Mouse (Mus musculus) hindbrain, embryonic 11.5 days (tissue): ENCODE measurements around the gene Rheb. TPM values are rescaled to one million over a fixed set of nuclear protein-coding genes. Genes with fewer than 3 reads are reported as not detected.

ENCODE experiments used
- ATAC-seq: fragments of 200-750 bp; cut with Nextera tagmentation; 2 replicates; pipeline ENCODE4 v1.8.0; 2017; ENCODE audit warnings: mild to moderate bottlenecking, moderate TSS enrichment, moderate library complexity; ENCODE audit not compliant: low FRiP score
- DNase-seq: peaks from one replicate; pipeline ENCODE4 v3.0.0-alpha.2; 2015; ENCODE audit warnings: low spot score
- H3K27ac ChIP-seq: fragments of 300-500 bp; sonication (generic); 2 replicates; pipeline ENCODE4 v1.5.1; 2014; ENCODE audit warnings: mild to moderate bottlenecking, low read depth, low read length
- H3K27me3 ChIP-seq: fragments of 300-500 bp; sonication (generic); 2 replicates; pipeline ENCODE4 v1.6.1; 2014; ENCODE audit warnings: mild to moderate bottlenecking, low read length, moderate library complexity, mixed read lengths; ENCODE audit not compliant: control insufficient read depth, insufficient read depth
- H3K36me3 ChIP-seq: fragments of 300-500 bp; sonication (generic); 2 replicates; pipeline ENCODE4 v1.6.1; 2014; ENCODE audit warnings: mild to moderate bottlenecking, low read length, moderate library complexity, mixed read lengths; ENCODE audit not compliant: control insufficient read depth, insufficient read depth
- H3K4me1 ChIP-seq: fragments of 300-500 bp; sonication (generic); replicated peaks from 2 replicates; pipeline ENCODE4 v1.6.1; 2014; ENCODE audit warnings: low read length, mixed read lengths; ENCODE audit not compliant: control insufficient read depth, insufficient read depth
- H3K4me2 ChIP-seq: fragments of 300-500 bp; sonication (generic); replicated peaks from 2 replicates; pipeline ENCODE4 v1.6.1; 2014; ENCODE audit warnings: mild to moderate bottlenecking, low read depth, low read length
- H3K4me3 ChIP-seq: fragments of 300-500 bp; sonication (generic); 2 replicates; pipeline ENCODE4 v1.5.1; 2014; ENCODE audit warnings: low read depth, low read length
- H3K9ac ChIP-seq: fragments of 300-500 bp; sonication (generic); 2 replicates; pipeline ENCODE4 v1.6.1; 2014; ENCODE audit warnings: low read depth, low read length
- H3K9me3 ChIP-seq: fragments of 300-500 bp; sonication (generic); 2 replicates; pipeline ENCODE4 v1.6.1; 2016; ENCODE audit warnings: low read length; ENCODE audit not compliant: control insufficient read depth
- WGBS: fragments of 180-500 bp; shearing (Covaris S2); extraction: QIAGEN DNeasy Blood & Tissue Kit; methylation state at CpG from one replicate; pipeline ENCODE4 v1.1.7; 2014; 5-methylcytosine and 5-hydroxymethylcytosine counted together
- polyA plus RNA-seq: library from polyadenylated mRNA; unstranded; fragments of >200 nt; fragmentation: Nextera tagmentation; extraction: Ambion mirVana; gene quantifications from 2 replicates; pipeline ENCODE4 v1.2.1, GENCODE M21; 2014

The Rheb gene
- polyA plus RNA-seq, 1 experiment from 2014 or later = 202 TPM

- ATAC-seq (no peak), DNase-seq (no peak)
- H3K36me3 ChIP-seq = no peaks in the 10 kb centered on the region
- no peak overlapping the region for H3K27ac ChIP-seq
- no peaks in the 10 kb centered on the region for H3K9me3 ChIP-seq
- H3K4me1 ChIP-seq = no peaks in the 10 kb centered on the region
- WGBS = 63% methylated on average over 3 of the region's 3 CpGs
- no peak overlapping the region for H3K4me3 ChIP-seq
- no peaks in the 10 kb centered on the region for H3K27me3 ChIP-seq
- H3K4me2 ChIP-seq = no peak overlapping the region
- H3K9ac ChIP-seq = no peak overlapping the region
Measured at GRCm38 (mm10) chr5:24756931-24757330, 85.5 kb downstream of the Rheb start.

Other genes starting within 250 kb of the Rheb start
- gene Smarcd3, start 218.2 kb downstream of the Rheb start, polyA plus RNA-seq = 42.3 and 45.9 TPM in 2 replicates
- gene Nub1, start 157.1 kb downstream of the Rheb start, polyA plus RNA-seq = 36.0 and 37.3 TPM in 2 replicates
- gene Wdr86, start 111.9 kb downstream of the Rheb start, polyA plus RNA-seq = 15.4 and 17.5 TPM in 2 replicates
- 0.84 TPM in 1 of 2 replicates, not detected in the other for gene Crygn, start 84.6 kb downstream of the Rheb start, polyA plus RNA-seq